Mouse (Mus musculus) limb, embryonic 15.5 days (tissue): ENCODE results near the gene Gcc2. TPM values are rescaled to one million over a fixed set of nuclear protein-coding genes. Genes with fewer than 3 reads are reported as not detected.
"Not testable (repeated sequence)": the region's sequence is repeated elsewhere in the genome, so short reads cannot be mapped to it uniquely, and the experiment has no call there.

Experiments
- ATAC-seq: fragments of 200-750 bp; cut with Nextera tagmentation; 2 replicates; pipeline ENCODE4 v1.8.0; 2017; ENCODE audit warnings: low read depth, moderate TSS enrichment; ENCODE audit not compliant: insufficient number of reproducible peaks, low FRiP score, low TSS enrichment
- H3K27ac ChIP-seq: fragments of 300-500 bp; sonication (generic); 2 replicates; pipeline ENCODE4 v1.5.1; 2015; ENCODE audit warnings: moderate library complexity, mild to moderate bottlenecking, inconsistent platforms
- H3K27me3 ChIP-seq: fragments of 300-500 bp; sonication (generic); 2 replicates; pipeline ENCODE4 v1.6.1; 2015; ENCODE audit warnings: inconsistent platforms
- H3K36me3 ChIP-seq: fragments of 300-500 bp; sonication (generic); 2 replicates; pipeline ENCODE4 v1.6.1; 2015; ENCODE audit warnings: inconsistent platforms
- H3K4me1 ChIP-seq: fragments of 300-500 bp; sonication (generic); 2 replicates; pipeline ENCODE4 v1.6.1; 2015; ENCODE audit warnings: inconsistent platforms
- H3K4me2 ChIP-seq: fragments of 300-500 bp; sonication (generic); 2 replicates; pipeline ENCODE4 v1.6.1; 2015; ENCODE audit warnings: mild to moderate bottlenecking, inconsistent platforms
- H3K4me3 ChIP-seq: fragments of 300-500 bp; sonication (generic); 2 replicates; pipeline ENCODE4 v1.5.1; 2015; ENCODE audit warnings: mild to moderate bottlenecking, inconsistent platforms
- H3K9ac ChIP-seq: fragments of 300-500 bp; sonication (generic); 2 replicates; pipeline ENCODE4 v1.6.1; 2015; ENCODE audit warnings: inconsistent platforms
- H3K9me3 ChIP-seq: fragments of 300-500 bp; sonication (generic); 2 replicates; pipeline ENCODE4 v1.6.1; 2016; ENCODE audit warnings: inconsistent platforms
- WGBS: fragments of 180-500 bp; shearing (Covaris S2); methylation state at CpG from one replicate; pipeline ENCODE4 v1.1.7; 2015; 5-methylcytosine and 5-hydroxymethylcytosine counted together
- polyA plus RNA-seq: library from polyadenylated mRNA; unstranded; fragments of >200 nt; fragmentation: Nextera tagmentation; extraction: Ambion mirVana; gene quantifications from 2 replicates; pipeline ENCODE4 v1.2.1, GENCODE M21; 2015

The Gcc2 gene
- polyA plus RNA-seq, 1 experiment from 2014 or later = 60.9 TPM

DNA sequence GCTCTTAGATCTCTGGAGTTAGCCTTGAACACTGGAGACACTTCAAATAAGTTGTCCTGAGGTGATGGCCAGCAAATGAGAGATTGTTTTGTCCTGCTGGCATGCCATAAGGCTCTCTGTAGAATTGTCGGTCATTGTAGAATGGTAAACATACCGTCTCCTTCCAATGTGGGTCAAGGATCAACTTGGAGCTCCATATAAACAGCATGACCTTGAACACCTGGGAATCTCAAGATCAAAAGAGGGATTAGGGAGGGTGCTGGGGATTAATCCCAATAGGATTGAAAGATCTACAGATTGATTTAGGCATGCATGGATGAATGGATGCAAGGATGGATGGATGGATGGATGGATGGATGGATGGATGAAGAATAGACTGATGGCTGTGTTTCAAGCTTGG lies 33.7 kb upstream of the Gcc2 start:
- not testable (repeated sequence) for H3K36me3 ChIP-seq, H3K4me1 ChIP-seq, H3K9me3 ChIP-seq, H3K9ac ChIP-seq, ATAC-seq, H3K27ac ChIP-seq, H3K27me3 ChIP-seq, H3K4me2 ChIP-seq, H3K4me3 ChIP-seq
- 94% methylated on average over 2 of the region's 2 CpGs for WGBS

DNA sequence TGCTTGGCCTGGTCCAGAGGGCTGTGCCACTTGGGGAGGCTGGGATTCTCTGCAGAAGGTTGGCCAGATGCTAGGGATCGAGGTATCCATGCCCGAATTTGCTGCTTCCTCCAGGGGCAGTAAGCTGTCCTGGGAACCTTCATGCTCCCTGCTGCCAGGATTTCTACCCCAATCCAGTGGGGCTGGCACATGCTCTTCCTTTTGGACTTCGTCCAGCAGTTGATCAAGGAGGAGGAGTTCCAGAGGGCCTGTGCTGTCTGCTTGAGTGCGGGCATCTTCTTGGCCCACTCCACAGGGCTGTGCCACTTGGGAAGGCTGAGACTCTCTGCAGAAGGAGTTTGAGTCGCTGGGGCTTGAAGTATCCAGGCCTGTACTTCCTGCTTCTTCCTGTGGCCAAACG lies 32.1 kb upstream of the Gcc2 start:
- WGBS = 79% methylated on average over 4 of the region's 6 CpGs
- ATAC-seq = not testable (repeated sequence)

DNA sequence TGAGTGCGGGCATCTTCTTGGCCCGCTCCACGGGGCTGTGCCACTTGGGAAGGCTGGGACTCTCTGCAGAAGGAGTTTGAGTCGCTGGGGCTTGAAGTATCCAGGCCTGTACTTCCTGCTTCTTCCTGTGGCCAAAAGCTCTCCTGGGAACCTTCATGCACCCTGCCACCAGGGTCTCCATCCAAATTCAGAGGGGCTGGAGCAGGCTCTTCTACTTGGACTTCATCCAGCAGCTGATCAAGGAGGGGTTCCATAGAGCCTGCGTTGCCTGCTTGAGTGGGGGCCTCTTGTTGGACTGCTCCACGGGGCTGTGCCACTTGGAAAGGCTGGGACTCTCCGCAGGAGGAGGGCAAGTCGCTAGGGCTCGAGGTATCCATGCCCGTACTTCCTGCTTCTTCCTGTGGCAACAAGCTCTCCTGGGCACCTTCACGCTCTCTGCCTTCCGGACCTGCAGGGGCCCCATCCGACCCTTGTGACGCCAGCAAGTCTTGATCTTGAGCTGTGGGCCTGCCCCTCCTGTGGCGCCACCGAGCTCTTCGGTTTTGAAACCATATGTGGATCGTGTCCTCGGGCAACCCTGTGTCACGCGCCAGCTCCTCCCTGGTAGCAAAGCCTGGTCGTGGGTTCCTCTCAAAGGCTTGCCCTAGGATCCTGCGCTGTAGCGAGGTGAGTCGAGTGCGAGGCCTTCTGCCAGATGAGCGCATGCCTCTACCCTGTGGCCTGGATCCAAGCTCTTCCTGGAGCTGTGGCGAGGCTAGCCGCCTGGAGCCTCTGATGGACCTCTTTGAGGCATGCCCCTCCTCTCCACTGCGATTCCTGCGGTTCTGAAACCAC lies 31.1 kb upstream of the Gcc2 start:
- not testable (repeated sequence) for H3K9ac ChIP-seq, ATAC-seq, H3K4me1 ChIP-seq, H3K27ac ChIP-seq, H3K4me2 ChIP-seq, H3K9me3 ChIP-seq, H3K27me3 ChIP-seq, H3K36me3 ChIP-seq, H3K4me3 ChIP-seq
- WGBS = 82% methylated on average over 31 of the region's 31 CpGs

More for the DNA sequence above, 32.1 kb upstream of the Gcc2 start:
- not testable (repeated sequence) for H3K27me3 ChIP-seq, H3K4me1 ChIP-seq, H3K36me3 ChIP-seq, H3K27ac ChIP-seq, H3K4me3 ChIP-seq, H3K4me2 ChIP-seq, H3K9me3 ChIP-seq, H3K9ac ChIP-seq

DNA sequence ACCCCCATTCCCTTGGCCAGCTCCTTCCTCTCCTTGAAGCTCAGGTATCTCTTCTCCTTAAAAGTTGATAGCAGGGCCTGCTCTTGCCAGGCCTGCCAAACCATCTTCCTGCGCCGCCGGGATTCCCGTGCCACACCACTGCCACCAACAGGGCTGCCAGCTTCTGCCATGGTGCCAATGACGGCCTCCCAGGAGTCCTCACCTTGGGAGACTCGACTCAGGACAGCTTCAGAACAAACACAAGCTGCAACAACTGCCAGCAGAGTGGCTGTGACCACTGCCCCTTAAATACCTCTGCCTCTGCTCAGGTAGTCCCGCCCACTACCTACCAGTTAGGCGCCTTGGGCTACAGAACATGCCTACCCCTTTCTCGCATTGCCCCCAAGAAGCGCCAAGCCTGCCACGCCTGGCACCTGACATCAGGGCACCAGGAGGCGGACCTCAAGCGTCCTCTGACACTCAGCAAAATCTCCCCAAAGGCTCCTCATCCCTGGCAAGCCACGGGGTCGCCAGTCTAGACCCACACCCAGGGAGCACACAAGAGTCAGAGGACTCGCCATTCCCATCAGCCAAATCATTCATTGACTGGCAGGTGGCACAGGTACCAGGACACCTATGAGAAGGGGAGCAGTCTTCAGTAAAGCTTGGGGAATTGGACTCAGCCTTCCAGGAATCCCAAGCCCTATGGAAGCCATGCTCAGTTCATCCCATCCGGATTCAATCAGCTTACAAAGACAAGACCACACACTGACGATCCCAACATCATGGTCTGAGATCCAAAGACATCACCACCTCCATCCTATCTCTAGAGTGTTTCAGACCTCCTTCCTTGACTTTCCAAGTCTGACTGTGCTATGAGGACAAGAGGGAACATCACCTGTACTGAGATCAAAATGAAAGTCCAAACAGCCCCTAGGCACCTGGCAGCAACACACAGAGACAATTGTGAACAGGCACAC lies 30.2 kb upstream of the Gcc2 start, which contains the start of gene AW822073:
Gene AW822073, minus strand, starts transcription at position 104 of the 959 bp plus-strand sequence.
- not testable (repeated sequence) for H3K9me3 ChIP-seq, H3K4me3 ChIP-seq, H3K4me1 ChIP-seq, H3K27me3 ChIP-seq, H3K27ac ChIP-seq, H3K9ac ChIP-seq, H3K4me2 ChIP-seq, ATAC-seq, H3K36me3 ChIP-seq
- WGBS = 84% methylated on average over 18 of the region's 18 CpGs

DNA sequence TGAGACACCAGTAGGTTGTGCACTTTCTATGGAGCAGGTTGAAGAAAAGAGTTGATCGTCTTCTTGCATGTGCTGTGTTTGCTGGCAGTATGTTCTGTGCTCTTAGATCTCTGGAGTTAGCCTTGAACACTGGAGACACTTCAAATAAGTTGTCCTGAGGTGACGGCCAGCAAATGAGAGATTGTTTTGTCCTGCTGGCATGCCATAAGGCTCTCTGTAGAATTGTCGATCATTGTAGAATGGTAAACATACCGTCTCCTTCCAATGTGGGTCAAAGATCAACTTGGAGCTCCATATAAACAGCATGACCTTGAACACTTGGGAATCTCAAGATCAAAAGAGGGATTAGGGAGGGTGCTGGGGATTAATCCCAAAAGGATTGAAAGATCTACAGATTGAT lies 28.9 kb upstream of the Gcc2 start:
- WGBS = 79% methylated on average over 4 of the region's 4 CpGs
- not testable (repeated sequence) for H3K27me3 ChIP-seq, H3K9me3 ChIP-seq, ATAC-seq, H3K4me1 ChIP-seq, H3K36me3 ChIP-seq, H3K4me2 ChIP-seq, H3K27ac ChIP-seq, H3K9ac ChIP-seq, H3K4me3 ChIP-seq

DNA sequence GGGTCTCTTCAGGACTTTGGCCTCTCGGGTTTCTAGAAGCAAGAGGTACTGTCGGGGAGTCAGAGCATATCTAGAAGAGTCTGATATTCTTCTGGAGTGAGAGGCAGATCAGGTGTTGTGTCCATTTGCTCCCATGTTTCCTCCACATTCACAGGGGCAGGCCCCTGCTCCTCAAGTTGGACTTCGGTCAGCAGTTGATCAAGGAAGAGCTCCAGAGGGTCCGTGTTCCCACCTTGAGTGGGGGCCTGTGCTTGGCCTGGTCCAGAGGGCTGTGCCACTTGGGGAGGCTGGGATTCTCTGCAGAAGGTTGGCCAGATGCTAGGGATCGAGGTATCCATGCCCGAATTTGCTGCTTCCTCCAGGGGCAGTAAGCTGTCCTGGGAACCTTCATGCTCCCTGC lies 27.5 kb upstream of the Gcc2 start:
- not testable (repeated sequence) for ATAC-seq, H3K4me1 ChIP-seq, H3K27ac ChIP-seq, H3K9ac ChIP-seq, H3K4me2 ChIP-seq, H3K27me3 ChIP-seq, H3K4me3 ChIP-seq, H3K36me3 ChIP-seq
- 75% methylated on average over 3 of the region's 6 CpGs for WGBS
- H3K9me3 ChIP-seq = peaks cover 13% of the 10 kb centered on the region

DNA sequence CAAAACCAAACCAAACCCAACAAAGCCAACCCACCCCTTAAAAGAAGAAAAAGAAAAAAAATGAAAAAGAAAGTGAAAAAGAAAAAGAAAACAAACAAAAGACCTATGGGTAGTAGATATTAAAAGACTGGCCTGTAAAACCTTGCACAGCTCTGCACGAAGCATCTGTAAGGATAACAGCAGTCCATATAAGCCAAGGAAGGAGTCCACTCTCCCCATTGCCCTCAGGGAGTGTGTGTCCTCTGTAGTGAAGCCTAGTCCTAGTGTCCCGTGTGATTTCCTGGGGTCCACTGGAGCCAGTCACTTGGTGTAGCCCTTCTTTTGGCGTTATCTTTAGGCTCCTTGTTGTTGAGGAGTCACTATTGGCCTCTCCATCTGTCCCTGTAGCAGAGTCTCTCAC lies 25.3 kb upstream of the Gcc2 start:
- H3K36me3 ChIP-seq, ATAC-seq, H3K27ac ChIP-seq, H3K9ac ChIP-seq, H3K27me3 ChIP-seq, H3K4me3 ChIP-seq, H3K4me2 ChIP-seq, H3K4me1 ChIP-seq: not testable (repeated sequence)
- 51% methylated on average over 3 of the region's 3 CpGs for WGBS
- H3K9me3 ChIP-seq = peaks cover 13% of the 10 kb centered on the region

DNA sequence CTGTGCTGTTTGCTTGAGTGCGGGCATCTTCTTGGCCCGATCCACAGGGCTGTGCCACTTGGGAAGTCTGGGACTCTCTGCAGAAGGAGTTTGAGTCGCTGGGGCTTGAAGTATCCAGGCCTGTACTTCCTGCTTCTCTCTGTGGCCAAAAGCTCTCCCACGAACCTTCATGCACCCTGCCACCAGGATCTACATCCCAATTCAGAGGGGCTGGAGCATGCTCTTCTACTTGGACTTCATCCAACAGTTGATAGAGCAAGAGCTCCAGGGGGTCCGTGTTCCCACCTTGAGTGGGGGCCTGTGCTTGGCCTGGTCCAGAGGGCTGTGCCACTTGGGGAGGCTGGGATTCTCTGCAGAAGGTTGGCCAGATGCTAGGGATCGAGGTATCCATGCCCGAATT lies 24.2 kb upstream of the Gcc2 start:
- H3K27ac ChIP-seq, H3K4me2 ChIP-seq, H3K4me1 ChIP-seq, H3K27me3 ChIP-seq, H3K4me3 ChIP-seq, H3K9ac ChIP-seq, H3K36me3 ChIP-seq: not testable (repeated sequence)
- peak; percentile 62 for ATAC-seq
- 86% methylated on average over 5 of the region's 7 CpGs for WGBS
- peaks cover 13% of the 10 kb centered on the region for H3K9me3 ChIP-seq

DNA sequence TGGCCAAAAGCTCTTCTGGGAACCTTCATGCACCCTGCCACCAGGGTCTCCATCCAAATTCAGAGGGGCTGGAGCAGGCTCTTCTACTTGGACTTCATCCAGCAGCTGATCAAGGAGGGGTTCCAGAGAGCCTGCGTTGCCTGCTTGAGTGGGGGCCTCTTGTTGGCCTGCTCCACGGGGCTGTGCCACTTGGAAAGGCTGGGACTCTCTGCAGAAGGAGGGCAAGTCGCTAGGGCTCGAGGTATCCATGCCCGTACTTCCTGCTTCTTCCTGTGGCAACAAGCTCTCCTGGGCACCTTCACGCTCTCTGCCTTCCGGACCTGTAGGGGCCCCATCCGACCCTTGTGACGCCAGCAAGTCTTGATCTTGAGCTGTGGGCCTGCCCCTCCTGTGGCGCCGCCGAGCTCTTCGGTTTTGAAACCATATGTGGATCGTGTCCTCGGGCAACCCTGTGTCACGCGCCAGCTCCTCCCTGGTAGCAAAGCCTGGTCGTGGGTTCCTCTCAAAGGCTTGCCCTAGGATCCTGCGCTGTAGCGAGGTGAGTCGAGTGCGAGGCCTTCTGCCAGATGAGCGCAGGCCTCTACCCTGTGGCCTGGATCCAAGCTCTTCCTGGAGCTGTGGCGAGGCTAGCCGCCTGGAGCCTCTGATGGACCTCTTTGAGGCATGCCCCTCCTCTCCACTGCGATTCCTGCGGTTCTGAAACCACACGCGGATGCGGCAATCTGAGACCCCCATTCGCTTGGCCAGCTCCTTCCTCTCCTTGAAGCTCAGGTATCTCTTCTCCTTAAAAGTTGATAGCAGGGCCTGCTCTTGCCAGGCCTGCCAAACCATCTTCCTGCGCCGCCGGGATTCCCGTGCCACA lies 23.3 kb upstream of the Gcc2 start:
- H3K4me1 ChIP-seq, H3K36me3 ChIP-seq, H3K4me2 ChIP-seq, H3K27me3 ChIP-seq, H3K4me3 ChIP-seq, H3K27ac ChIP-seq, H3K9ac ChIP-seq: not testable (repeated sequence)
- peaks cover 13% of the 10 kb centered on the region for H3K9me3 ChIP-seq
- 87% methylated on average over 35 of the region's 35 CpGs for WGBS
- peak; percentile 84 for ATAC-seq

DNA sequence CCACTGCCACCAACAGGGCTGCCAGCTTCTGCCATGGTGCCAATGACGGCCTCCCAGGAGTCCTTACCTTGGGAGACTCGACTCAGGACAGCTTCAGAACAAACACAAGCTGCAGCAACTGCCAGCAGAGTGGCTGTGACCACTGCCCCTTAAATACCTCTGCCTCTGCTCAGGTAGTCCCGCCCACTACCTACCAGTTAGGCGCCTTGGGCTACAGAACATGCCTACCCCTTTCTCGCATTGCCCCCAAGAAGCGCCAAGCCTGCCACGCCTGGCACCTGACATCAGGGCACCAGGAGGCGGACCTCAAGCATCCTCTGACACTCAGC lies 22.7 kb upstream of the Gcc2 start, which contains the start of gene Duxf3:
Gene Duxf3, minus strand, starts transcription at position 35 of the 329 bp plus-strand sequence.
- not testable (repeated sequence) for H3K4me2 ChIP-seq, H3K4me1 ChIP-seq, H3K27me3 ChIP-seq, H3K27ac ChIP-seq, H3K9ac ChIP-seq, H3K36me3 ChIP-seq, H3K4me3 ChIP-seq
- peaks cover 14% of the 10 kb centered on the region for H3K9me3 ChIP-seq
- peak; percentile 59; the same call in 1 of the 2 replicates for ATAC-seq
- 86% methylated on average over 8 of the region's 8 CpGs for WGBS

DNA sequence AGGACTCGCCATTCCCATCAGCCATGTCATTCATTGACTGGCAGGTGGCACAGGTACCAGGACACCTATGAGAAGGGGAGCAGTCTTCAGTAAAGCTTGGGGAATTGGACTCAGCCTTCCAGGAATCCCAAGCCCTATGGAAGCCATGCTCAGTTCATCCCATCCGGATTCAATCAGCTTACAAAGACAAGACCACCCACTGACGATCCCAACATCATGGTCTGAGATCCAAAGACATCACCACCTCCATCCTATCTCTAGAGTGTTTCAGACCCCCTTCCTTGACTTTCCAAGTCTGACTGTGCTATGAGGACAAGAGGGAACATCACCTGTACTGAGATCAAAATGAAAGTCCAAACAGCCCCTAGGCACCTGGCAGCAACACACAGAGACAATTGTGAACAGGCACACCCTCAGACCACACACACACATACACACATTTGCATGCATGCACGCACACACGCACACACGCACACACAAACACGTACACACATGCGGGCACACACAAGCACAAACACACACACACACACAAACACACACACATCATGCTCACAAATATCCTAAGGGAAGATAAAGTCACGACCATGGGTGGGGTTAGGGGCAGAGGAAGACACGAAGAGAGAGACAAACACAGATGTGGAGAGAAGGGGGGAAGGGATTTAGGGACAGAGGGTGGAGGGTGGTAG lies 22.1 kb upstream of the Gcc2 start:
- not testable (repeated sequence) for H3K4me1 ChIP-seq, H3K9ac ChIP-seq, H3K4me2 ChIP-seq, H3K36me3 ChIP-seq, H3K4me3 ChIP-seq, H3K27ac ChIP-seq, H3K27me3 ChIP-seq
- peak; percentile 41 for ATAC-seq
- 75% methylated on average over 10 of the region's 10 CpGs for WGBS
- H3K9me3 ChIP-seq = peaks cover 16% of the 10 kb centered on the region
